ENCODE assay signal across 8 mouse cellular contexts in the genomic region with DNA sequence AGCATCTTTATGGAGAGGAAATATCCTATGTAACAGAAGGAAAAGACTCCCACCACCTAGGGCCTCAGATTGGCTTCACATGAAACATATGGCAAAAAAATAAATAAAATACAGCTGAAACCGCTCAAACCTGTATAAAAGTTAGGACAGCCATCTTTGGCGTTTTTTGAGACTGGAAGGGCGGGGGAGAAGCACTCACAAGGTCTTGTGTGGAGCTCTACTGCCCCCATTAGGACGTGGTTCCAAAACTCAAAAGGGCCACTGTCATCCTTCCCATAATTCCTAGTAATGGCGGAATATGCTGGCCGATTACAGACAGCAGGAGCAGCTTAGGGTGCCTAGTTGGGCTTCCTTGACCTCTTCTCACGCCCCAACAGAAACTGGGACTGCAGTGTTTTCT.
DNase-seq lines count a peak whose midpoint lies in the region; ATAC-seq and TF ChIP-seq lines count a peak whose summit lies in the region.

No protein-coding gene starts in this region.

- WGBS in heart, postnatal 0 days, result 55% methylated on average over 7 of the region's 7 CpGs
- whole genome bisulfite sequencing in limb, embryonic 10.5 days, result 67% methylated on average over 7 of the region's 7 CpGs
- 47% methylated on average over 7 of the region's 7 CpGs for WGBS in midbrain, embryonic 12.5 days

- ATAC-seq in heart, postnatal 0 days (ENCODE audit: insufficient read depth, low read depth), result no peak
- no peak for ATAC-seq in midbrain, embryonic 12.5 days (ENCODE audit: low FRiP score, low read depth)

- H3K4me1 ChIP-seq in heart, postnatal 0 days (ENCODE audit: control insufficient read depth, insufficient read depth), result no peaks in the 10 kb centered on the region
- no peaks in the 10 kb centered on the region for H3K4me1 ChIP-seq in limb, embryonic 10.5 days
- H3K4me1 ChIP-seq in midbrain, embryonic 12.5 days, result no peaks in the 10 kb centered on the region

- no peak overlapping the region for H3K9ac ChIP-seq in heart, postnatal 0 days (replicated peaks; ENCODE audit: low read depth, low read length)
- H3K9ac ChIP-seq in midbrain, embryonic 12.5 days (replicated peaks), result no peak overlapping the region

- peak; percentile 80 for DNase-seq in adrenal gland, postnatal 14 days
- no peak for DNase-seq in adrenal gland, postnatal 4 days (ENCODE audit: low spot score in 2 of 2)
- peak; percentile 66 for DNase-seq in urinary bladder, adult 2 months (ENCODE audit: low spot score)
- no peak for DNase-seq in urinary bladder, postnatal 14 days (ENCODE audit: low spot score)
- no peak for DNase-seq in heart, postnatal 0 days (ENCODE audit: low spot score)
- DNase-seq in limb, embryonic 10.5 days (ENCODE audit: low spot score), result peak; percentile 56
- DNase-seq in telencephalon, adult 2 months (ENCODE audit: low read depth, low spot score), result peak; percentile 9

- peak; percentile 50 for TF ChIP-seq CTCF in heart, postnatal 0 days (IDR thresholded peaks at IDR 0.05; ENCODE audit: low read depth)

- no peaks in the 10 kb centered on the region for H3K36me3 ChIP-seq in heart, postnatal 0 days (replicated peaks; ENCODE audit: control insufficient read depth, insufficient read depth, low read length)
- H3K36me3 ChIP-seq in limb, embryonic 10.5 days, result peaks cover 35% of the 10 kb centered on the region
- H3K36me3 ChIP-seq in midbrain, embryonic 12.5 days, result no peaks in the 10 kb centered on the region

- no peaks in the 10 kb centered on the region for H3K27me3 ChIP-seq in heart, postnatal 0 days (ENCODE audit: control insufficient read depth, insufficient read depth, low read length)
- H3K27me3 ChIP-seq in limb, embryonic 10.5 days (ENCODE audit: low read depth, poor library complexity, severe bottlenecking), result no peaks in the 10 kb centered on the region
- no peaks in the 10 kb centered on the region for H3K27me3 ChIP-seq in midbrain, embryonic 12.5 days

- H3K9me3 ChIP-seq in heart, postnatal 0 days (replicated peaks; ENCODE audit: control insufficient read depth, low read length), result no peaks in the 10 kb centered on the region
- no peaks in the 10 kb centered on the region for H3K9me3 ChIP-seq in limb, embryonic 10.5 days (replicated peaks)
- no peaks in the 10 kb centered on the region for H3K9me3 ChIP-seq in midbrain, embryonic 12.5 days

- 0 out of 2 replicates have a peak overlapping the region, but pooled peaks have one; percentile 13 for H3K4me3 ChIP-seq in heart, postnatal 0 days (ENCODE audit: low read depth, low read length)
- peak overlapping the region; percentile 30; the same call in 1 of the 2 replicates for H3K4me3 ChIP-seq in limb, embryonic 10.5 days
- H3K4me3 ChIP-seq in midbrain, embryonic 12.5 days, result no peak overlapping the region

- no peak for TF ChIP-seq EP300 in heart, postnatal 0 days (IDR thresholded peaks at IDR 0.05; ENCODE audit: low read depth)

- H3K4me2 ChIP-seq in heart, postnatal 0 days (ENCODE audit: low read depth, low read length), result no peak overlapping the region
- peak overlapping the region; percentile 14; the same call in 1 of the 2 replicates for H3K4me2 ChIP-seq in midbrain, embryonic 12.5 days (replicated peaks)

- H3K27ac ChIP-seq in heart, postnatal 0 days (ENCODE audit: low read depth), result no peak overlapping the region
- H3K27ac ChIP-seq in limb, embryonic 10.5 days, result peak overlapping the region; percentile 53; the same call in 1 of the 2 replicates
- no peak overlapping the region for H3K27ac ChIP-seq in midbrain, embryonic 12.5 days (replicated peaks)

Comparison
In these comparisons a context has a peak if more than half of its experiments do, and no peak if none do; other contexts are left out.
1. DNase-seq: peak in adrenal gland, postnatal 14 days (single experiment), urinary bladder, adult 2 months (single experiment), limb, embryonic 10.5 days (single experiment) and telencephalon, adult 2 months (single experiment); none in adrenal gland, postnatal 4 days (0 of 2), urinary bladder, postnatal 14 days (single experiment) and heart, postnatal 0 days (single experiment).